Mouse (Mus musculus) CH12F3 (cell line): ENCODE results near the gene Fam71f1.

Source experiments
- in situ Hi-C: fragments of 300-500 bp; cut with MboI; formaldehyde crosslinking; loops from 2 replicates; pipeline ENCODE4 v1.14.3; 2020; ENCODE audit warnings: low sequenced_read_pairs

Fam71f1 gene

DNA sequence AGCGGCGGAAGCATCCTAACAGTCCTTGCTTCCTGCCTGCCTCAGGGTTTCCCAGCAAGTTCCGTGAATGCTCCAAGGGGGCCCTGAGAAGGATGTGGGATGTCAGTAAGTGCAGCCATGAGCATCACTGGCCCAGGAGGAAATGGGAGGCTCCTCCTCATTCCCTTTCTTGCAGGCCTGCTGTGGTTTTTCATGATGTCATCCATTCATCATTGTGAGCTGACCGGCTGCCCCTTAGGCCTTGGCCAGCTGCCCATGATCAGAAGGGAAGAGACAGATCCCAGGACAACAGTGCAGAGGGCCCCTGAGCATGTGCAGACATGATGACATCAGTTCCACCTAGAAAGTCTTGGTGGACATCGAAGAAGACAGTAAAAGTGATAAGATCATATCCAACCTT, at the start of gene Fam71f1:
Gene Fam71f1, plus strand, starts transcription at position 262 of the 400 bp plus-strand sequence.
- in situ Hi-C loops, result no loop called here

- in situ Hi-C loops, result loop anchor here (10.0 kb wide), 2 partner anchors 66 to 106 kb away; partner anchors contain the start of gene Rbm28
Observed at GRCm38 (mm10) chr6:29270961-29271360, 48.0 kb upstream of the Fam71f1 start.

GRCm38 (mm10) chr6:29272312-29273072, 46.4 kb upstream of the Fam71f1 start, which contains the start of gene Hilpda:
Gene Hilpda (plus strand): TSS chr6:29272488.
- in situ Hi-C loops, result loop anchor here (10.0 kb wide), 2 partner anchors 68 to 108 kb away; partner anchors contain the start of gene Rbm28

GRCm38 (mm10) chr6:29276746-29277145, 42.2 kb upstream of the Fam71f1 start:
- in situ Hi-C loops, result loop anchor here (10.0 kb wide), 2 partner anchors 72 to 112 kb away; partner anchors contain the start of gene Rbm28

GRCm38 (mm10) chr6:29278513-29279267, 40.2 kb upstream of the Fam71f1 start:
- in situ Hi-C loops, result loop anchor here (10.0 kb wide), 2 partner anchors 74 to 114 kb away; partner anchors contain the start of gene Rbm28

DNA sequence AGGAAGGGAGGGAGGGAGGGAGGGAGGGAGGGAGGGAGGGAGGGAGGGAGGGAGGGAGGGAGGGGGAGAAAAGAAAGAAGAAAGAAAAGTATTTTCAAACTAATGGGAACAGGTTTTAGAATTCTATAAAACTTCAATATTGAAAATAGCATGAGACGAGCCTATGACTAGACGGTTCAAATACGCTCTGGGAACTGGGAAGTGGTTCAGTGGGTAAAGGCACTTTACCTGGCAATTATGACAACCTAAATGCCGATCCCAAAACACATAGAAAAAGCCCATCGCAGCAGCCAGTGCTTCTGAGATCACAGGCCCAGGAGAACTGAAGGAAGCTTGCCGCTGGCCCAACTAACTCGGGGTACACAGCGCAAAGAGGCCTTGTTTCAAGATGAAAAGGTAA, 39.6 kb upstream of the Fam71f1 start, which contains the start of gene Fam71f2:
Gene Fam71f2, plus strand, starts transcription at position 301 of the 400 bp plus-strand sequence.
- in situ Hi-C loops, result loop anchor here (10.0 kb wide), 2 partner anchors 74 to 114 kb away; partner anchors contain the start of gene Rbm28

DNA sequence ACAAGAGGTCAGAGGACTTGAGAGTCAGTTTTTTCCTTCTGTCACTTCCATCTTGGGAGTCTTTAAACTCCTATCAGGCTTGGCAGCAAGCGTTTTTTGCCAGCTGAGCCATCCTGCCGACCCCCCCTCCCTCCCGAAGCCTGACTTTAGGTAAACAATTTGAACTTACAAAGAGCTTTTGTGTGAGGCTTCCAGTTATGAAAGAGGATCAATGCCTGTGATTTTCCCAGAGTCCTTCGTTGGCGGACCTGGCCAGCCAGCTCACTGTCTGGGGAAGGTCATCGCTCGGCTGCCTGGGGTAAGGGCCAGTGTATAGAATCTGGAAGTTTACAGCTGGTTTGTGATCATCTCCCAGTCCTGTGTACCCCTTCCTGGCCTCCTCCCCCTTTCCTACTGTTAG, 38.3 kb upstream of the Fam71f1 start:
- in situ Hi-C loops, result no loop called here

DNA sequence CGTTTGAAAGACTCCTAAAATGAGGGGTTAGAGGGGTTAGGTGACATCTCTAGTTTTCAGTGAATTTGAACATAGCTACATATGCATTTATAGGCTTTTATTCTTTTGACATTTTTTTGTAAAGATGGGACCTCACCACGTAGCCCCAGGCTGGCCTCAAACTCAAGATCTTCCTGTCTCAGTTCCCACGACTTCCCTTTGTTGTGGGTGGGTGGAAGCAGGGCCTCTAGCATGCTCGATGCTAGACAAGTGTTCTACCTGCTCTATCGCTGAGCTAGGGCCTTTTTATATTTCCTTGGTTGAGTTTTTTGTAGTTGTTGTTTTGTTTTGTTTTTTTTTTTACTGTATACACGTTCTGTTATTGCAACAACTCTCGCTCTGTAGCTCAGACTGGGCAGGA, 32.1 kb upstream of the Fam71f1 start:
- in situ Hi-C loops, result no loop called here

DNA sequence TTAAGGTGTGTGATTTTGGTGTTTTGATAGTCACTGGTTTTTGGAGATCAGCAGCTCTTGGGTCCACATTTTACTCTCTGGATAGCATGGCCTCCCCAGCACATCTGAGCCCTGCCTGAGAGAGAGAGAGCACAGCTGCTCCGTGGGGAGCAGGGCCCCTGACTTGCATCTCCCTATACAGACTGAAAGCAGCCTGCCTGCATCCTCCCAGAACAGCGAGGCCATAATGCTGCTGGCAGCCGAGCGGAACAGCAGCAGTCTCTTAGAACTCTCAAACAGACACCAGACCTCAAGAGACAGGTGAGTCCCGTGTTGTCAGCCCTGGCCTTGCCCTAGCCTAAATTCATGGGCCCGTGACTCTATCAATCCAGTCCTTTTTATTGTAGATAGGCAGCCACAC, 31.5 kb upstream of the Fam71f1 start:
- in situ Hi-C loops, result no loop called here

DNA sequence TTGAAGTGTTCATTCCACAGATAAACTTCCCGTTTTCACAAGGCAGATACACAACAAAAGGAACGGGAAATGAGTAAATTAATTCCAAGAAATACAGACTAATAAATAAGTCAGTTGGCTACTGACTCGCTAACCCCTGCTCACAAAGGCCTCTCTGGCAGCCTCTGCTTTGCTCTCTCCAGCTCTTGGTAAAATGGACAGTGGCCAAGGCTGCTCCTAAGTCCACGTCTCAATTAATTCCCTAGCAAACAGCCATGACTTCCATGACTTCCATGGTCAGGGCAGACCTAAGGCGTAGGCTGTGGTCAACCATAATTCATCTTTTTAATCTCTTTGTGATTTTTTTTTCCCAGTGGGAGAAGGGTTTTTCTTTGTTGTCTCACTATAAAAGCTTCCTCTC, 31.0 kb upstream of the Fam71f1 start:
- in situ Hi-C loops, result no loop called here

DNA sequence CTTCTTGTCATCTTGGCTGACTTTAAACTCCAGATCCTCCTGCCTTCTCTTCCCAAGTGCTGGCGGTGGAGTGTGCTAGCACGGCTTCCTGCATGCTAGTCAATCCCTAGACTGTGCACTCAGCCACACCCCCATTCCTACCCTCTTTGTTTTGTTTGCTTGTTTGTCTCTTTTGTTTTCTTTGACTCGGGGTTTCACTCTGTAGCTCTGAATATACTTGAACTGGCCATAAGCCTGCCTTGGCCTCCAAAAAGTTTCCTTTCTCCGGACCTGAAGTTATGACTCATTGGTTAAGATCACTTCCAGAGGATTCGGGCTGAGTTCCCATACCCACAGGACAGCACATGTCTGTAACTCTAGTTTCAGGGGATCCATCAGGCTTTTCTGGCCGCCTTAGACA, 30.3 kb upstream of the Fam71f1 start:
- in situ Hi-C loops, result no loop called here

DNA sequence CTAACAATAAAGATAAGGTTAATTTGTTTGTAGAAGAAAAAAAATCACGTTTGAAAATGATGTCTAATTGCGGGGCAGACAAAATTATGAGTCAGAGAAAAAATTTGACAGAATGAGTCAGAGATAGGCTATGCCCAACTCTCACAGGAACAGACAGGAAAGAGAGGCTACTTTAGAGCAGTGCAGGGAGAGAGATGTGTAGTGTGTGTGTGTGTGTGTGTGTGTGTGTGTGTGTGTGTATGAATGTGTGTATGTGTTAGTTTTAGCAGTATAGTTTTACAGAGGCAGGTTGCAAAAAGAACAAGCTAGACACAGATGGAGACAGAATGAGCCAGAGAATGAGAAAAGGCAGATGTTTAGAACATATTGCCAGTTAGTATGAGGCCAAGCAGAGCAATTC, 19.8 kb upstream of the Fam71f1 start:
- in situ Hi-C loops, result no loop called here

DNA sequence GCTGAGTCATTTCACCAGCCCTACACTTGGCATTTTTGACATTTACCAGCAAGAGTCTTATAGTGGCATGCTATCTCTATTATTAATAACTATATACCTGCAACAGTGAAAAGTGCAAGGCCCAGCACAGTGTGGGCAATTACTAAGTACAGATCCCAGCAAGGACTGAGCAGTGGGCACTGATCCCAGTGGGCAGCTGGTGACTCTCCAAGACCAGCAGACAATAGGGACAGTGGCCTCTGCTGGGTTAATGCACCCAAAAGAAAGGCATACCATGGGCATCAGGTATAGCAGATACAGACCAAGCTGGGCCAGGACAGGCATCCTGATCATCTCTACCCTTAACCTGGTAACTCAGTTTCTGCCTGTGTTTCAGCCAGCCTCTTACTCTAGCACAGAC, 15.7 kb upstream of the Fam71f1 start:
- in situ Hi-C loops, result no loop called here

DNA sequence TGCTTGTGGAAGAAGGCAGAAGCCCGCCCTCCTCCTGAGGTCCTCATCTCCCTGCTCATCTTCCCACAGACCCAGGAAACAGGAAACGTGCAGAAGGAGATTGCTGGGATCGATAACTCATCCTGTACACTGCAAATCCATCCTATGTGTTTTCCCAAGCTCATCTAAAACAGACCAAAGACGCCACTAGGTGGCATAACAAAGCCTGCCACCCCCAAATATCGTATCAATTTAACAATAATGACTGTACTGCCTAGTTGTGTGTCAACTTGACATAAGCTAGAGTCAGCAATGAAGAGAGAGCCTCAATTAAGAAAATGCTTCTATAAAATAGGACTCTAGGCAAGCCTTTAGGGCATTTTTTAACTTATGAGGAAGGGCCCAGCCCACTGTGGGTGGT, 15.2 kb upstream of the Fam71f1 start:
- in situ Hi-C loops, result no loop called here

GRCm38 (mm10) chr6:29305462-29305861, 13.5 kb upstream of the Fam71f1 start:
- in situ Hi-C loops, result no loop called here

GRCm38 (mm10) chr6:29308846-29309605, 9.9 kb upstream of the Fam71f1 start:
- in situ Hi-C loops, result no loop called here

DNA sequence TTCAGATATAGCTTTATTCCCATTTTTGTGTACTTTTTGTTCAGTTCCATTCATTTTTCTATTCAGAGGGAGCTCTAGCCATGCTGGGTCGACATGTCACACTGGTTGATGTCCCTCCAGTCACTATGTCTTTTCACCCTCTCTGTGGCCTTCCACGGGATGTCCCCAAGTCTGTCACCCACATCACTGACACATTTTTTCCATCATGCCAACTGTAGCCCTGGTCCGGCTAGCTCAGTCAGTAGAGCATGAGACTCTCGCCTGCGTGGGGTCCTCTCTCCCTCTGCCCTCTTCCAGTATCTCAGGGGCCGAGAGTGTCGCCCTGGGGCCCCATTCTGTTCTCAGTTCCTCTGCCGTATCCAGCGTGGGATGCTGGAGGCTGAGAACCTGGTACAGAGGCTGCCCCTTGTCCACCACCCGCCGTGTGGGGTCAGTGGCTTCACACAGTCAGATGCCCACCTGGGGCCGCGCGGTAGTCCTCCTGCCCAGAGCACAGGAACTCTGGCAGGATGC, 5.2 kb upstream of the Fam71f1 start:
- in situ Hi-C loops, result no loop called here

DNA sequence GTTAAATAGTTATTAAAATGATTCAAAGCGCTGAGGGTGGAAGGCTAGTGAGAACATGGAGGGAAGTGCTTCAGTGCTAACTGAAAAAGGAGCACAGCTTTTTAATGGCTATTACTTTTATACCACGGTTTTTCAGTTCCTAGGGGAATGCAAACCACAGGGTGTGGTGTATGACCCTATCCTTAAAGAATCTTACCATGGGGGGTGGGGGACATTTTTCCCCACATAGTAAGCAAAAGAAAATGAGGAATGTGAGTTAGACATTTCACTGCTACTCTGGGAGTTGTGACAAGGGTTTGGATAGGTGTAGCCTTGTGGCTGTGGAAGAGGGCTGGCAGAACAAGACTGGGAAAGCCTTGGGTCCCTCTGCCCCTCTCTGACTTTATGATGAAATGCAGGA, 1.7 kb upstream of the Fam71f1 start:
- in situ Hi-C loops, result no loop called here

DNA sequence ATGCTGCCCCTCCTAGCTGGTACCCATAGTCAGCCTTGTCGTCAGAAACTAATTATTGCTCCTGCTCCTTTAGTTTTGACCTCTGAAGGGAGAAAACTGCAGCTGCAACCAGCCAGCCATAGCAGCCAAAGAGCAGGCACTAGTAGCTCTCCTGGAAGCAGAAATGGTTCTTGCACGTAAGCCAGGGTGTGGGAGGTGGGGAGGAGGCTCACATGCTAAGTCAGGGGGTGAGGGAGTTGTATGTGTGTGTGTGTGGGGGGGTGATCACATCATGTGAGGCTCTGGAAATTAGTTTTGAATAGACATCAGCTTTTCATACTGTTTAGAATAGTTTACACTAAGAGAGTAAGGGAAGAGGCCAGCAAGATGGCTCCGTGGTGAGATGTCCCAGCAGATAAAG, 999 bp upstream of the Fam71f1 start:
- in situ Hi-C loops, result no loop called here

GRCm38 (mm10) chr6:29321586-29321985, 2.6 kb downstream of the Fam71f1 start:
- in situ Hi-C loops, result no loop called here

GRCm38 (mm10) chr6:29322147-29322546, 3.2 kb downstream of the Fam71f1 start:
- in situ Hi-C loops, result no loop called here
